Mouse (Mus musculus) spleen, adult 2 months (tissue): ENCODE data around the gene Slc50a1.

Experiments
- CTCF ChIP-seq: fragments of 200-500 bp; IDR thresholded peaks from 2 replicates; pipeline ENCODE4 v1.5.1; 2011; ENCODE audit warnings: mild to moderate bottlenecking, inconsistent platforms; ENCODE audit not compliant: insufficient read depth, insufficient read length, insufficient replicate concordance; ENCODE audit errors: extremely low read depth
- POLR2A ChIP-seq: fragments of 200-500 bp; IDR thresholded peaks from 2 replicates; pipeline ENCODE4 v1.6.1; 2011; ENCODE audit warnings: low read depth, low read length, inconsistent platforms

- TF ChIP-seq CTCF (peak; percentile 93), POLR2A (no peak)
These were observed 42.2 kb downstream of the Slc50a1 start for GRCm38 (mm10) chr3:89228180-89228549.
